Mouse (Mus musculus): ENCODE measurements around the gene St8sia1. TPM values are rescaled to one million over a fixed set of nuclear protein-coding genes. Genes with fewer than 3 reads are reported as not detected.

St8sia1 gene
- 3.5 and 8.6 TPM in 2 replicates for polyA plus RNA-seq (2012; ENCODE audit: low replicate concordance)

DNA sequence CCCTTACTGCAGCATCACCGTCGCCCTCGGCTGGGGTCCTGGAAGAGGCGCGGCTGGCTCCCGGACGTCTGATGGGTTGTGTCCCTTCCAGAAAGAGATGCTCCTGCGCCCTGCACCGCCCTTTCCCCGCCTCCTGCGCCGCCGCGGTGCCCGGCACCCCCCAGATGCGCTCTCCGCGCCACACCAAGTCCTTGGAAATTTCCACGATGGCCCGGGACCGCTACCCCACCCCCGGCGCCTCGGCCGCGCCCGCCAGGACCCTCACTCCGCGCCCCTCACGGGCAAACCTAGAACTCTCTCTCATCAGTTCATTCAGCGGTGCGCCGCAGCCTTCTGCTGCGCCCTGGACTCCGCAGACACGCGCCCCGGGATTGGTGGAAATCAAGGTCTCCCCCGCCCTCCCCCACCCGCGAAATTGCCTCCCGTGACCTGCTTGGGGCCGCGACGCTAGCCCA lies at the start of gene St8sia1:
Gene St8sia1, minus strand, starts transcription at position 377 of the 455 bp plus-strand sequence.

DNA sequence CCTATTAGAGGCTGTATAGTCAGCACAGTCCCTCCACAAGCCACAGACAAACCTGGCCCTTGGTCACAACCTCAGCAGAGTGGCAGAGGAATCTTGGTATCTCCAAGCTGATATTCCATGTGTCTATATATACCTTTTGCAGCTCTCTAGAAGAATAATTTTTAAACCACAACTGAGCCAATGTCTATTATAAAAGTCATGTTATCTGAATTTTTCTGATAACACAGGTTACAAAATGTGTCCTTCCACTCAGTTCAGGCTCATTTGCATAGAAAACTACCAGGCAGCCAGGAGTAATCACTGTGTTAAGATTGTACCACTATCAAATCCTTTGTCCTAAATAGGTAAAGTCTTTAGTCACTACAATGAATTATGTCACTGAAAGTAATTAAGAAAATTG lies 159.8 kb downstream of the St8sia1 start, which contains the start of gene Sult6b2:
Gene Sult6b2, minus strand, starts transcription at position 101 of the 400 bp plus-strand sequence.

Other genes starting within 250 kb of the St8sia1 start
- gene Cmas, start 207.8 kb downstream of the St8sia1 start, polyA plus RNA-seq (2012; ENCODE audit: low replicate concordance): 31.0 and 39.6 TPM in 2 replicates
- 0.06 TPM in 1 of 2 replicates, not detected in the other for gene Sult6b2, start 159.9 kb downstream of the St8sia1 start, polyA plus RNA-seq (2012; ENCODE audit: low replicate concordance)
- 14.9 and 18.2 TPM in 2 replicates for gene C2cd5, start 135.7 kb upstream of the St8sia1 start, polyA plus RNA-seq (2012; ENCODE audit: low replicate concordance)
- gene Etnk1, start 202.8 kb upstream of the St8sia1 start, polyA plus RNA-seq (2012; ENCODE audit: low replicate concordance): 28.4 and 100 TPM in 2 replicates